Mouse (Mus musculus) left cerebral cortex, adult 6 months (tissue): ENCODE results near the gene Tm7sf3. TPM values are rescaled to one million over a fixed set of nuclear protein-coding genes. Genes with fewer than 3 reads are reported as not detected.

Source experiments
- long read RNA-seq, 2 experiments: library from polyadenylated mRNA; unstranded; transcript quantifications; one replicate each; pipeline ENCODE4 v2.0.0; 2019 to 2020
- polyA plus RNA-seq: library from polyadenylated mRNA; unstranded; fragments of <200 nt; fragmentation: Nextera tagmentation; gene quantifications from 2 replicates; pipeline ENCODE4 v1.2.3, GENCODE M21; 2021

Gene Tm7sf3
- polyA plus RNA-seq = 18.6 and 24.5 TPM in 2 replicates
- long read RNA-seq, experiment 1, transcript Tm7sf3-201 (12 exons, 3,241 nt) = major isoform, 215 of 247 reads
- long read RNA-seq, experiment 1, partial matches to known transcripts = 13 of 247 reads
- long read RNA-seq, experiment 1, other reads (novel, unspliced or antisense) = 19 of 247 reads
- long read RNA-seq, experiment 2, transcript Tm7sf3-201 (12 exons, 3,241 nt) = major isoform, 23 of 35 reads
- long read RNA-seq, experiment 2, partial matches to known transcripts = 11 of 35 reads
- long read RNA-seq, experiment 2, other reads (novel, unspliced or antisense) = 1 of 35 reads

DNA sequence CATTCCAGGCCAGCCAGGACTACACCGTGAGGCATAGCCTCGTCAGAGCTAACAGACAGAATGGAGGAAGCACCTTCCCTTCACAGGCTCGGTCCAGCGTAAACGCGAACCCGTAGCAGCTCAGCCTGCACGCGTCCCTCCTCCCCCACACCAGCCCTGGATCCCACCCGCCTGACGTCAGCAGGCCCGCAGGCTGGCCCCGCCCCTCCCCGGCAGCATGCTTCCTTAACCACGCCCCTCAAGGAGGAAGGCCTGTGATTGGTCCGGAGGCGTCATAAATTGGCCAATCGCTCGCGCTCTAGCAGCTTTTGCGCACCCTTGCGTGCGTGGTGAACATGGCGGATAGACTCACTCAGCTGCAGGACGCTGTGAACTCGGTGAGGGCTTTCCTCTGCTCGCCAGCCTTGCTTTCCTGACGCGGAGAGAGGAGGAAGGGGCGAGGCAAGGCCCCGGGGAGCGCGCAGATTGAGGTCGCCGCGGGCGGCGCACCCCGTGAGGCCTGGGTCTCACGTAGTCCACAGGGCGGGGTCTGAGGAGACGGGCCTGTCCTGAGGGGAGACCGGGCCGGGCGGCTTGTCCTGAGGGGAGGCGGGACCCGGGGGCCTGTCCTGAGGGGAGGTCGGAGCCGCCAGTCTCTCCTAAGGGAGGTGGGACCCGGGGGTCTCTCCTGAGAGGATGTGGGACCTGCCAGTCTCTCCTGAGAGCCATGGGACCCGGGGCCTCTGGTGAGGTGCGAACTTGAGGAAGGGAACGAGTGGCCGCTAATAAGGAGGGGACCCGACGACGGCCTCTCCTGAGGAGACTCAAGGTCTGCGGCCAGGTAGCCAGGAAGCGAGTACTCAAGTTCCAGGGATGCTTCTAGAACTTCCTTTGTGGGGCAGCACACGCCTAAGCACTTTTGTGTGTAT, at the start of gene Tm7sf3, which contains the start of gene Med21:
Gene Tm7sf3, minus strand, starts transcription at position 549 of the 908 bp plus-strand sequence.
Gene Med21, plus strand, starts transcription at position 272 of the 908 bp plus-strand sequence.

DNA sequence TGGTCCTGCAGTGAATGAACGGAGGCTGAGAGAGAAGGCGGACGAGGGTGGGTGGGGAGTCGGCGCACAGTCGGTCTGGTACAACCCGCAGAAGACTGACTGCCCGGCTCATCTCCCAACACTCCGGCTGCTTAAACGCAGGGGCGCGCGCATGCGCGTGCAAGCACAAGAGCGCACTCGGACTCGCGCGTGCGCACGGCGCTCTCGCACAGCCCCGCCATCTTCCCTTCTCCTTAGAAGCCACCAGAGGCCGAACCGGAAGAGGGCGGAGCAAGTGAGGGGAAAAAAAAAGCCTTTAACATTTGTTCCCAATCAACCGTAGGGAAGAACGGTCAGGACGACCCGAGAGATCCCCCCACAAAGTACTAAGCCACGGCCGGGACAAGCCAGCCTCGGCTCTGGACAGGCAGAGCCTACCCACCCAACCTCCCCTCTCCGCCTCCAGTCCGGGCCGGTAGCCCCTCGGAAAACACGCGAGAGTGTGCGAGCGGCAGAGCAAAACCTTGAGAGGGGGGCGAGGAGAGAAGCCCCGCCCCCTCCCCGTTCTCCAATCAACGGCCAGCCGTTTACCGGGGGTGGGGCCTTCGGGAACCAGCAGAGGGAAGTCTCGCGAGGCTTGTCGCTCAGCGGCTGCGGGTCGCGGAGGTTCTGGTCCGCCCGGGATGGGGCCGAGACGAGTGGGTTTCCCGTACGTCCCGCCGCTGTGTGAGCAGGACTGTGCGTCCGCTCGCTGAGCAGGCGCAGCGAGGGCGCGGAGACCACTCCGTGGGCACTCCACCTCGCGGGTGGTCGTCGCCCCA, 65.1 kb downstream of the Tm7sf3 start, which contains the start of gene Ints13:
Gene Ints13, minus strand, starts transcription at position 526 of the 800 bp plus-strand sequence.

DNA sequence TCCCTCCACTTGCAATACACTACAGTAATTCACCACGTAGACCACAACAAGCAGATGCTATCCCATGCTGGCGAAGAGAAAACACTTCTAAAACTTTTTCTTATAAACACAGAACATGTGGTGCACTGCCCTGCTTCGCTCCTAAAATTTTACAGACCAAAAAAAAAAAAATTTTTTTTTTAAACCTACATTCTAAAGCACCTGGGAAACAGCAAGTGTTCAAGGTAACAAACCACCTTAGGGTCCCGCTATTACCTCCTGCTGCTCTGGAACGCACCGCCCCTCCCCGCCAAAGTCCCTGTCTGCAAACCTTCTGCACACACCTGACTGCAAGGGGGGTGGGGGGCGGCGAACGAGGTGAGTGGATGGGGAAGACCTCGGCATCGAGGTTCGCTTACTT, 65.7 kb downstream of the Tm7sf3 start, which contains the start of gene Fgfr1op2:
Gene Fgfr1op2, plus strand, starts transcription at position 301 of the 400 bp plus-strand sequence.

Other genes starting within 250 kb of the Tm7sf3 start
- 3.6 and 4.6 TPM in 2 replicates for gene Itpr2, start 140.6 kb downstream of the Tm7sf3 start, polyA plus RNA-seq
- 204 and 207 TPM in 2 replicates for gene Fgfr1op2, start 65.6 kb downstream of the Tm7sf3 start, polyA plus RNA-seq
- gene Ints13, start 65.0 kb downstream of the Tm7sf3 start, polyA plus RNA-seq = 9.2 and 9.8 TPM in 2 replicates
- 80.4 and 106 TPM in 2 replicates for gene Med21, start 277 bp downstream of the Tm7sf3 start, polyA plus RNA-seq
- gene Stk38l, start 82.2 kb upstream of the Tm7sf3 start, polyA plus RNA-seq = 11.9 and 12.3 TPM in 2 replicates
- gene Arntl2, start 153.2 kb upstream of the Tm7sf3 start, polyA plus RNA-seq = 1.5 and 1.8 TPM in 2 replicates
- 0.16 TPM in 1 of 2 replicates, not detected in the other for gene Smco2, start 207.3 kb upstream of the Tm7sf3 start, polyA plus RNA-seq
- 14.9 and 21.2 TPM in 2 replicates for gene Ppfibp1, start 245.7 kb upstream of the Tm7sf3 start, polyA plus RNA-seq